Mouse (Mus musculus): ENCODE results near the gene Celf5.
A peak's percentile ranks its signal among the peaks of the same experiment; 100 is the strongest.
"Not testable (repeated sequence)": the region's sequence is repeated elsewhere in the genome, so short reads cannot be mapped to it uniquely, and the experiment has no call there.

Gene Celf5

DNA sequence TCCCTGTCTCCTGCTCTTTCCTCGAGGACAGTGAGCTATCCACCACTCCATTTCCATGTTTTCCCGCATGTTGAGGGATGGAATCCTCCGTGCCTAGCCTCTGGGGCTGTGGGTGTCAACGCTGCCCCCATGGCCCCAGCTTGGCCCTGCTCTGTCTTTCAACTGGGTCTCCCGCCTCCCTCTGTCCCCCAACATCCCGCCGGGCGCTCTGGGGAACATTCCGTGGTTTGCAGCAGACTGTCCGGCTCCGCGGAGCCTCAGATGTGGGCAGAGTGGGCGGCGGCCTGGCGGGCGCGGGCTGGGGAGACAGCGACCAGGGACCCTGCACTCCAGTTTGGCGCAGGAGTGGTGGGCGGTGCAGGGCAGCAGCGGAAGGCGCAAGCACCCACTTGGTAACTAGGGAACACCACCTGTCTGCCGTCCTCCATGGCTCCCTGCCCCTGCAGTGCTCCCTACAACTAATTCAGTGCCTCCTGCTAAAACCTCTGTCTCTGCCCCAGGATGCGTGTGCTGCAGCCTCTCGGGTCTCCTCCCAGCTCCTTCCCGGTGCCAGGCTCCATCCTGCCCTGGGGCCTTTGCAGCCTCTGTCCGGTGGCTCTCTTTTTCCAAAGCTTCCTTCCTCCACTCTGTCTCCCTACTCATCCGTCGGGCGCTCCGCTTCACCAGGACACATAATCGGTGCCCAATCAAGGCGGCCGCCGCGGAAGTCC lies 30.1 kb downstream of the Celf5 start:
- peak in 1 of 2 experiments; percentile 8 for DNase-seq

DNA sequence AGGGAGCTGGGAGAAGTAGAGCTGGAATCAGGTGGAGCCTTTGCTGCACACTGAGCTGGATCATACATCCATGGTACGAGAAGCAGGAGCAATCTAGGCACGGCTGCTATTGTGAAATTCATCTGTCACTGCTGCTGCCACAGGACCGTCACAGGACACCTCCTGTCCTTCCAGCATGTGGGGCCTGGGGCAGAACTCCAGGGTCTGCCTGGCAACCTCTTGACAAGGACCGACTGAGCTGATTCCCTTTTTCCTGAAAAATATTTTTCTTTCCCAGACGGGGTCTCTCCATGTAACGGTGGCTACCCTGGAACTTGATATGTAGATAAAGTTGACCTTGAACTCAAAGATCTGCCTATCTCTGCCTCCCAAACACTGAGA lies 31.2 kb downstream of the Celf5 start:
- no peak for DNase-seq

DNA sequence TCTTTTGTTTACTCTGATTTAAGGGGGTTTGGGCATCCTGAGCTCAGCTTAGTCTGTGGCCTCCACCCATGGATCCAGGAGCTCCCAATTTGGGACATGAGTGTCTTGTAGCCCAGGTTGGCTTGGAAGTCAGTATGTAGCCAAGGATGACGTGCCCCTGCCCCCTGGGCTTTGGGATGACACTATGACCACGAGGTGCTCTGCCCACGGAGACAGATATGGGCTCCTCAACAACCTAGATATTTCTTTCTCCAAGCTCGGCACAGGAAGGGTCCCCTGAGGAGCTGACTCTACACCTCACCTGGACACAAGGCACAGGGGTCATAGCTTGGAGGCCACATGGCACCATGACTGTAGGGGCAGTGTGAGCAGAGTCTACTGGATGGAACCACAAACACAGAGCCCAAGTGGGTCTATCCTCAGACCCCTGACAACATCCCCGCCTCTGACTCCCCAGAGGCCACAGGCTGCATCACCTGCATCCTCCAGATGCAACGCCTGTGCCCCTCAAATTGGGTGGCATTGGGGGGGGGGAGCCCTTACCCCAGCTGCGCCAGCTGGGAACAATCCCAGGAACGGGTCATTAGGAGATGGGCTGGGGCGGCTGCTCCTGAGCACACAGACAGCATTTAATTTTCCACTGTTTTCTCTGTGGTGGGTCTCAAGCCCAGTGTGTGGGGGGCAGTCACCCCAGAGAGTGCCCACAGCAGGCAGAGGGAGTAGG lies 31.7 kb downstream of the Celf5 start:
- no peak for DNase-seq

DNA sequence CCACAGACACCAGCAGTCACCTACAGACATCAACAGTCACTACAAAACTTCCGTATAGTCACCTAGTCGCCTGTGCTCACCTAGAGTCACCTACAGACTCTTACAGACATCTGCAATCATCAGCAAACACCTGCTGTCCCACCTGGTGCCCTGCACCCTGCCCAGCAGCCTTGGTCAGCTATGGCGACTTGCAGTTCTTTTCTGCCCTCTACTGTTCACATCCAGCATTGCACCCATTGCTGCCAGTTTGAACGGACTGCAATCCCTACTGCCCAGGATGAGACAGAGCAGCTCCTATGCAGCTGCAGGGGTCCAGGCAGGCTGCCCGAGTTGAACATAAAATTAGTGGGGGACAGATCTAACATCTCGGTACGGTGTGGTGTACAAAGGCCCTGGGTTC lies 32.4 kb downstream of the Celf5 start:
- peak; percentile 88 to 92 for DNase-seq

DNA sequence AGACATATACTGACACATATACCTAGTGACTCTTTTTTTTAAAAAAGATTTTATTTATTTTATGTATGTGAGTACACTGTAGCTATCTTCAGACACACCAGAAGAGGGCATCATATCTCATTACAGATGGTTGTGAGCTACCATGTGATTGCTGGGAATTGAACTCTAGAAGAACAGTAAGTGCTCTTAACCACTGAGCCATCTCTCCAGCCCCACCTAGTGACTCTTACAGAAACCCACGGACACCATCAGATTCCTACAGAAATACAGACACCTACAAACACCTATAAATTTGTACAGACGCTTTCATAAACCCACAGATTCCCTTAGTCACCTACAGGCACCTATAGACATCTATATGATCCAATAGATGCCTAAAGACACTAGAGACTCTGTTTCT lies 37.0 kb downstream of the Celf5 start:
- DNase-seq, result not testable (repeated sequence)

DNA sequence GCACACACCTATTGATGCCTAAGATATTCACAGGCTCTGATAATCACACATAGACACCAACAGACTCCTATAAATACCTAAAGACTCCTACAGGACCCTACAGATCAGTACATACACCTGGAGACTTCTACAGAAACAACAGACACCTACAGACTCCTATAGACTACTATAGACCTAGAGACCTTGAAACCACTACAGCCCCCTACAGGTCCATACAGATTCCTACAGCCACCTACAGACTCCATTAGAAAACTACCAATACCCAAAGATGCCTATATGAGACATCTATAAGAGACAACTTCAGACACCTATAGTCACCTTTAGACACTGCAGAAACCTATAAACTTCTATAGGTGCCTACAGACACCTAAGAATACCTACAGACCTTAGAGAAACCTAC lies 41.5 kb downstream of the Celf5 start:
- DNase-seq, result no peak

DNA sequence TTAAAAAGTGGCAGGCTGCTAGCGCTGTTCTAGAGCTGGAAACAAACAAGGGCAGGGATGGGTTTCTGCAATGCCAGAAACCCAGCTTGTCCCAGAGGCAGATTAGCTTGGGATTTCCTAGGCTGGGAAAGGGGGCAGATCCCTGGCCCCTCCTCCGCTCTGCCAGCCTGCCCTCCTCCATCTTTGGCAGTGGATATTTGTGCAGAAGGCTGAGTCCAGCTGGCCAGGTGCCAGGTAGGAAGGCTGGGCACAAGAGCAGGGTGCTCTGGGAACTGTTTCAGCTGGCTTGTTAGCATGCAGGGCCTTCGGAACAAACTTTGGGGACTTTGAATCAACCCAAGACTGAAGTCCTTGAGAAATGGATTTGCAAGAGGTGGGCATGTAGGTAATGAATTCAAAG lies 47.1 kb downstream of the Celf5 start:
- DNase-seq, result peak; percentile 89 to 94

DNA sequence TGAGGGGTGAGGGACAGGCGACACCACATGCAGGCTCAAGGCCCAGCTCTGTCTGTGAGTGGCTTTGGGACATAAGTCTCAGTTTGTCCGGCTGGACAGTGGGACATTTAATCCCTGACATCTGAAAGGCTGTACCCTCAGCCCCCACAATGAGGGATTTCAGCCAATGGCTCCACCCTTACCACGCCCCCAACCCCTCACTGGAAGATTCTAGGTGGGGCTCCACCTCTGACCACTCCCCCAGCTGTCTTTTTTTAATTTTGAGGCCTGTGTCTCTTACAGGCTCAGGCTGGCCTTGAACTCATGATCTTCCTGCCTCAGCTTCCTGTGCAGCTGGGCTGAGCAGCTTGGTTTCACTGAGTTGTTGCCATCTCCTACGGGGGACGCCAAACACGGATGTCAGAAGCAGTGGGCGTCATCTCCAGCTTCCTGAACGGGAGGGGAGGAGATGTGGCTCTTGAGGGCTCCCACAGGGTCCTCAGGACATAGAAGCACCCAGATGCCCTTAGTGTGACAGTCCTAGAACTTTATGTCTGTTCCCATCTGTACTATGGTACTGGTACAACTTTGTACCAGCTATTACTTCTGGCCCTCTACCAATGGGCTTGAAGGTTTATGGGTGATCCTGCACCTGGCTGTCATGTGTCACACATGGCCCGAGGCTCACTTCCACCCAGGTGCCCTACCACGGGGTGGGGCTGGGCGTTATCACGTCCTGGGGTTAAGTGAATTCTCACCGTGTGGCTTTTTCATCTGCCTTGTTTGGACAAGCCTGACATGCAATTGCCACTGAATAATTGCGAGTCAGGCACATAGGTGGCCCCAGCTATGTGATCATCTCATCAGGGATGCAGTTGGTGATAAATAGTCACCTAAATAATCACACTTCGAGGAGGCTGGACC lies 47.9 kb downstream of the Celf5 start:
- DNase-seq, result peak in 1 of 2 experiments; percentile 44

DNA sequence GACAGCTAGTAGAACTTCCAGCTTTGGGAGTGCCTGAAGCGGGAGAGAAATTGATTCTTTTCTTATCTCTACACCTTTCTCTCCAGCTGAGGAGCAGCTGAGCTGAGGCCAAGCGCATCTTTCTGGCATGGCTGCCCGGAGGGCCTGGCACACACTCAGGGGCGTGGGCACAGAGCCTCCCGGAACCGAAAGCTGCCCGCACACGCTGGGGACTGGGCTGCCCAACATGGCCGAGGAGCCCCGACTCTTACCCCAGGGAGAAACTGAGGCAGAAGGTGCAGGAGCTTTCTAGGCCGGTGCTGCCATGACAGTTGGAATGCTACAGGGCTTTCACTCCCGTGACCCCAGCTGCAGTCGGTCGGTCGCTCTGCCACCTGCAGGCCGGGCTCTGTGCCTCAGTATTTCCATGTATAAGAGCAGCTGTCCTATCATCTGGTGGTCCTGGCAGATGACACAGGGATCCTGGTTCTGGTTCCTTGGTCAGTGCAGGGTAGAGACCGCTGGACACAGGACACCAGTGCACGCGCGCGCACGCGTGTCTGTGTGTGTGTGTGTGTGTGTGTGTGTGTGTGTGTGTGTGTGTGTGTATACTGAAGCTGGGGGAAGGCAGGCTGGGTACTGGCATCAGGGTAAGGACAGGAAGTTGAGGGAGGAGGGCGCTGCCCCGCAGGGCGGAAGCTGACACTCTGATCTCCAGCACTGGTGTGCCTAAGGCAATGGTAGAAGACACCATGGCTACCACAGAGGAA lies 48.8 kb downstream of the Celf5 start:
- DNase-seq, result peak; percentile 57 to 68

DNA sequence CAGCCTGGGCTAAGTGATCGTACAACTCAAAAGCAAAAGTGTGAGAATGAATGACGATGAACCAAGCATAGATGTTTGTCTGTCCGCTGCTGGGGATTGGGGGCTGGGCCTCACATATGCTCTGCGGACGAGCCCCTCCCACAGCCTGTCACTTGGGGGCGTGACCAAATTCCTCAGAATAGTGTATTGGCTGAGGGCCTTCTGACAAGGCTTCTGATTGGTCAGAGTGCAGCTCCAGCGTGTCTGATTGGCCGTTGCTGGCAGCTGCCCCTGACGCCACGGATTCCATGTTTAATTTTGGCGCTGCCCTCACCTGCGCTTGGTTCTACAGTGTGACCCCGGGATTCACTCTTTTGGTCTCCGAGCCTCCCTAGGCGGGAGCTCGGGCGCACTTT lies 49.6 kb downstream of the Celf5 start:
- DNase-seq, result peak; percentile 90 to 94

DNA sequence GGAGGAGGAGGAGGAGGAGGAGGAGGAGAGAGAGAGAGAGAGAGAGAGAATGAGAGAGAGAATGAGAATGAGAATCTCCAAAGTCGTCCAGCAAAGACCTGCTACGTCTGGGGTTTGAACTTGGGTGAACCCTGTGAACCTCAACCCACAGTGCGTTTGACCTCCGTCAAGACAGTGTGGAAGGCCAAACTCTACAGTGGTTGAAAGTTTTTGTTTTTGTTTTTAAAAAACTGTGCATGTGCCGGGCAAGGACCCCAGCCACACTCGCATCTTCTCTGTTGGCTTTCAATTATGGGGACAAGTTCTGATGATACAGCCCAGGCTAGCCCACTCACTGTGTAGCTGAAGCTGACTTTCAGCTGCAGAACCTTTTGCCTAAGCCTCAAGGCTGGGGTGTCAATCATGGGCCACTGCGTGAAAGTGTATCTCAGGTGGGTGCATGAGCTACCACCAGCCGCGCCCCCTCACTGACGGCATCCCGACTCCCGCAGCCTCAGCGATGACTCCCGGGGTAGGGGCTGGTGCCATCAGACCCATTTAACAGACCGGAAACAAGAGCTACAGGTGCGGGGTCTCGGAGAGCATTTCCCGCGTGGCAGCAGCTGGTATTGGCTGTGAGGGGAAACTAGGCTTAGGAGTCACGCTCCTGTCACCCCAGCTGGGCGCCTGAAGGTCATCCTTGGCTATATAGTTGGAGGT lies 50.2 kb downstream of the Celf5 start:
- no peak for DNase-seq

DNA sequence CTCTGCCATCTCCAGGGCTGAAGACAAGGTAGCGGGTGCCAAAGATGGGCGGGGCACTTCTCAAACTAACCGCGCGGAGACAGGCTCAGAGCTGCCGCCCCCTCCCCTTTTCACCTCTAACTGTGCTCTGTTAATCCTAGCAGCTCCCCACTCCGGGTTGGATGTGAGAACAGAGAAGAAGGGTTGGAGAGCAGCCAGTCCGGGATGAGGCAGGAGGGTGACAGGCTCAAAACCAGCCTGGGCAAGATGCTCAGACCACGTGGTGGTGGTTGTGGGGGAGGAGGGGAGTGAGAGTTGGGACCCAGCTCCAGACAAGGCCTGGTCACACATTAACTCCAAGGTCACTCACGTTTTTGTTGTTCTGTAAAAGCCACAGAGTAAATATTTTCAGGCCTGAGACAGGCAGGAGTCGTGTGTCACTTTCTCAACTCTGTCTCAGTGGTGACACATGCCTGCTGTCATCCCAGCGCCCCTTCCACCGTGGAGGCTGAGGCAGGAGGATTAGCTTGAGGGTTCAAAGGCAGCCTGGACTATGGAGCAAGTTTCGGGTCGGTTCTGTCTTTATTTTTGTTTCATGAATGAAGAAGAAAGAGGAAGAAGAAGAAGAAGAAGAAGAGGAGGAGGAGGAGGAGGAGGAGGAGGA lies 50.9 kb downstream of the Celf5 start:
- DNase-seq, result peak in 1 of 2 experiments; percentile 71

DNA sequence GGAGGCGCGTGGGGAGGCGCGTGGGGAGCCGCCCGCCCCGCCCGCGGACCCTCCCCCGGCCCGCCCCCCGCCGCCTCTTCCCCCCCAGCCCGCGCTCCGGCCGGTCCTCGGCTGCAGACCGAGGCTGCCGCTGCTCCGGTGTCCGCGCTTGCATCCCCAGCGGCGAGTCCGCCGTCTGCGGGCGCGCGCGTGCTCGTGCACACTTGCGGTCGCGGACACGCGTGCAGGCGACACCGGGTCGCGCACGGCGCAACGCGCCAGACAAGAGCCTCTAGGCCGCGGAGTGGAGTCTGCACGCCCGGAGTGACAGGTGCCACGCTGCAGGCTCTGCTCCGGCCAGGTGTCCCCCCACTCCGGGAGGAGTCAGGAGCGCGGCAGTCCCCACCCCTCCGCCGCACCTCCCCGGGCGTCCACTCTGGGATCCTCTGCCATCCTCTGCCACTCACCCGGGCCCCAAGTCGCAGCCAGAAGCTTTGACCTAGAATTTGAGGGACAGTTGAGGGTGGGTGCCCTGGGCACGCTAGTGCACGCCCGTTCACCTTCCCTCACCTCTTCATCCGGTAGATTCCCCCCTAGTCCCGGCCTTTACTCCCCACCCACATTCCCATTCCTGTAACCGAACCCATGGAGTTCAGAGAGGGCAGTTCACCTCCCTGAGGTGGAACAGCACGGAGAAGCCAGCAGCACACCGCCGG lies 51.5 kb downstream of the Celf5 start:
- peak; percentile 89 to 94 for DNase-seq

DNA sequence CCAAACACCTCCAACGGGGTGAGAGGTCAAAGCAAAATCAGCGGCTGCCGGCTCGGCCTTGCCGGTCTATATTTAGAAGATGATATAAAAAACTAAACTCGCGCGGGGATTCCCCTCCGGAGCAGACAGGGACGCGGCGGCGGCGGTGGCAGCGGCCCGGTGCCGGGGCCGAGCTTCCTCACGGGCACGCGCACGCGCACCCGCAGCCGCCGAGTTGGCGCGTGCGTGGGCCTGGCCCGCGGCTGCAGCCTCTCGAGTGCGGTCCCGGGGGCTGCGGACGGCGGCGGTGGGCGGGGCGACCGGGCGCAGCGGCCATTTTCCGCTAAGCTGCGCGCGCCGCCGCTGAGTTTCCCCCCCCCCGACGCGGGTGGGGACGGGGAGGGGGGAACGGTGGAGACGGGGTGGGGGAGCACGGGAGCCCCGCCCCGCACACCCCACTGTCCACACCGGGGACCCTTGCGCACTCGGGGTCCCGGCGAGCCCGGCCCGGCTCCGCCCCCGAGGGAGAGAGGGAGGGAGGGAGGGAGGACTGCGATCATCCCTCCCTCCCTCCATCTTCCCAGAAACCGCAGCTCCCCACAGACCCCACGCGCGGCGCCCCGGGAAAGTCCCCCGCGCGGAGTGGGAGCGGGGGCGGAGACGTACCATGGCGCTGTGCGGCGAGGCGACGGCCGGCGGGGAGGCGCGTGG lies 52.2 kb downstream of the Celf5 start:
- DNase-seq, result peak; percentile 91 to 95

DNA sequence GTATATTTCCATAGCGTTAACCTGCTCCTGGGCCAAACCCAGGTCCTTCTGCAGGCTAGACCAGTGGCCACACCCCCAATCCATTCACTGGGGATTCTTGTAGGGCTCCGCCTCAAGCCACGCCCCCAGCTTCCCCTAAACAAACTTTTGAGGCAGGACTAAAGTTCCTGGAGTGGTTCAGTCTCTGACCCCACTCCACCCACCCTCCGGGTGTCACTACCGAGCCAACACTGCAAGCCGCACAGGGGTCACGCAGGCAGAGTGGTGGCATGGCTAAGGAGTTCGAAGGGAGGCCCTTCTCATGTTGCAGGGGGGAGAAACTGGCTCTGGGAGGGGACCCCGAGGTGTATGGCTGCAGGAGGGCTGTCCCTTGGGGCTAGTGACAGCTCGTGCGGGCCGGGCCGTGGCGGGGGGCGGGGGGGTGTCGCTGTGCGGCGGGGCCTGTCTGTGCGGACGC lies 52.9 kb downstream of the Celf5 start:
- DNase-seq, result peak; percentile 60 to 79

DNA sequence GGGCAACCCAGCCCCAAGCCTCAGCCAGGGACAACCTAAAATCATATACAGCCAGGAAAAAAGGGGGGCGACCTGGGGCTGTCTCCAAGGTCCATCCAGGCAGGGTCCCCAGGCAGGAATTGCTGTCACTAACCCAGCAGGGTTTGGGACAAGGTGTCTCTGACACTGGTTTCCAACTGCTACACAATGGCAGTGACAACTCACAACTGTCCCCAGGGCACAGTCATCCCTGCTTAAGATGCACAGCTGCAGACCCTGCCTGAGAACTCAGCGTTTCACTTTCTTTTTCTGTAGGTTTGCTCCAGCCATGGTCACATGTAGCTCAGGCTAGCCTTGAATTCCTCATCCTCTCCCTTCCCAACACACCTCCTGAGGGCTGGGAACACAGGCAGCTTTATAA lies 53.4 kb downstream of the Celf5 start:
- peak; percentile 18 to 28 for DNase-seq

DNA sequence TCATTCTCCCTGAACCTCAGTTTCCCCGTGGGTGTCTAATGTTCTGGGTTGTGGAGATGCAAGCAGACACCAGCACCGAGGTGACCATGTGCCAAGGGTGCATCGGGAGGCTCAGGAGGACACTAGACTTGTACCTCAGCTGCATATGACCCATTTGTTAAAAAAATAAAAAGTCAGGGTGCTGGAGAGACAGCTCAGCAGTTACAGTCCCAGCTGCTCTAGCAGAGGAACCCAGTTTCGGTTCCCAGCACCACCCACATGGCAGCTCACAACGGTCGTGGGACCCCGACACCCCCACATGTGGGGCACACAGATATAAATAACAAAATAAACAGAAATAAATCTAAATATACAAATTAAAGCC lies 54.0 kb downstream of the Celf5 start:
- DNase-seq, result peak in 1 of 2 experiments; percentile 29

DNA sequence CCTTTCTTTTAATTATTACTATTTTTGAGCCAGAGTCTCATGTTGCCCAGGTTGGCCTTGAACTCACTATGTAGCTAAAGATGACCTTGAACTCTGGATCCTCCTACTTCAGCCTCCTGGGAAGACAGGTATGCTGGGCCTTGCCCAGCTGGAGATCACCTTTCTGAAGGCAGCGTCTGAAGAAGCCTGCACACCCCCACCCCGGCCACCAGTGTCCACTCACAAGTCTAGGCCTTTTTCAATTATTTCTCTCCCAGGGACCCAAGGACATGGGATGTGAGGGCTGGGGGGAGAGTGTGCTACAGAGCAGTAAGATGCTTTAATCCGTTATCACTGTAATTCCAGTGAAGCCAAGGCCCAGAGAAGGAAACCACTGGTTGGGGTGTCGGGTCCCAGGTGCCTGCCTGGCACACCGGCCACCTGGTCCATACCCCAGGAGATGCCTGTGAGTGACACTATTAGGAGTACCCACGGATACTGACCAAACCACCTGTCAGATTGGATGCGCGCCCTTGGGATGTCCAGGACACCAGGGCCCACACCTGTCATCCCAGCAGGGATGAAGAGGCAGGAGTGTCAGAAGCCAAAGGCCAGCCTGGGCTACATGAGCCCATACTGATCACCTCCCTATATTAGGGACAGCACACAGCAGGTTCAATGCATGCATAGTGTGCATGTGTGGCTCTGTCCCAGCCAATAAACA lies 54.6 kb downstream of the Celf5 start:
- peak; percentile 75 to 83 for DNase-seq

DNA sequence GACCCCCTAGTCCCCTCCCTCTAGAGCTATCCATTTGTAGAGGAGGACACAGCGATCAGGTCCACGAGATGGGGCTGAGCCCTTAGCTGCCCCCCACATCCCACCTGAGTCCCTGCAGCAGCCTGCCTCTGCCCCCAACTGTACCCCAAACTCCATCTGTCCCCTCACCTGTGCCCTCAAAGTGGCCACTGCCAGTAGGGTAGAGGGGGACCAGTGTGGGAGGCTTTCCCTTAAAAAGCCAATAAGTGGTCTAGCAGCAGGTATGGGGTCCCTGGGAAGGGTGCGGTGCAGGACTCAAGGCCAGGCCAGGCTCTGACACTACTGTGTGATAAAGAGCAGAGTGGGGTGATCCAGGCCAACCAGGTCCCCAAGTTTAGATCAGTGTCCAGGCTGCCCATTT lies 55.2 kb downstream of the Celf5 start:
- no peak for DNase-seq

DNA sequence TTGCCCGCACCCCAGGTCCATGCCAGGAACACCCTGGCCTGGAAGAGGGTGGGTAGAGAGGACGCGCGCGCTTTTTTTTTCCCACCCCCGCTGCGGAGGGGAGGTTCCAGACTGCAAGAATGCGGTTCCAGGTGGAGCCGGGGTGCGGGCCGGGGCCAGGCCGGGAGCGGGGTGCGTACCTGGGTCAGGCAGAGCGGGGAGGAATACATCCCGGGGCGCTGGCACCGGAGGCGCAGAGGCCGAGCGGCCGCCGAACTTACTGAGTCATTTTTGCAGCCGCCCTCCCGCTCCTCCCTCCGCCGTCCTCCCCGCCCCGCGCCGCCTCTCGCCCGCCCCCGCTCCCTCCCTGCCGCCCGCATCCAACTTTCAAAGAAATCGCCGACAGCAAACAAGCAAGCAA lies 55.6 kb downstream of the Celf5 start:
- DNase-seq, result peak; percentile 83 to 90
